Mouse (Mus musculus) erythroblast, embryonic 14.5 days (primary cell): Measurements from ENCODE around the gene Tbxas1. TPM values are rescaled to one million over a fixed set of nuclear protein-coding genes. Genes with fewer than 3 reads are reported as not detected.

Experiments
- H3K27me3 ChIP-seq: 2 replicates; pipeline ENCODE4 v1.6.1; 2012; ENCODE audit warnings: inconsistent platforms; ENCODE audit not compliant: control insufficient read depth
- H3K36me3 ChIP-seq: 2 replicates; pipeline ENCODE4 v1.6.1; 2012; ENCODE audit warnings: mild to moderate bottlenecking, inconsistent platforms; ENCODE audit not compliant: control insufficient read depth
- H3K4me1 ChIP-seq: 2 replicates; pipeline ENCODE4 v1.6.1; 2012; ENCODE audit warnings: inconsistent platforms; ENCODE audit not compliant: control insufficient read depth
- H3K4me3 ChIP-seq: replicated peaks from 2 replicates; pipeline ENCODE3; 2012; ENCODE audit warnings: moderate library complexity, mild to moderate bottlenecking, inconsistent platforms
- H3K9me3 ChIP-seq: 2 replicates; pipeline ENCODE4 v1.6.1; 2012; ENCODE audit warnings: low read length, inconsistent platforms, mixed read lengths; ENCODE audit not compliant: control insufficient read depth
- GATA1 ChIP-seq: IDR thresholded peaks from 2 replicates; pipeline ENCODE4 v1.6.1; 2012; ENCODE audit warnings: low read length, inconsistent platforms, mixed read lengths
- TAL1 ChIP-seq: IDR thresholded peaks from 3 replicates; pipeline ENCODE4 v1.6.1; 2012; ENCODE audit warnings: low read length, inconsistent platforms, mixed read lengths
- polyA plus RNA-seq: library from polyadenylated mRNA; stranded (reverse); fragments of >175 nt; gene quantifications from 2 replicates; pipeline ENCODE4 v1.2.3, GENCODE M21; 2012

The Tbxas1 gene
- polyA plus RNA-seq, 1 experiment = 0.19 TPM

GRCm38 (mm10) chr6:38838061-38838460 is 37.1 kb upstream of the Tbxas1 start:
- Histone ChIP-seq H3K27me3 (no peaks in the 10 kb centered on the region), H3K4me3 (no peak overlapping the region), H3K36me3 (peaks cover 92% of the 10 kb centered on the region), H3K4me1 (peaks cover 92% of the 10 kb centered on the region), H3K9me3 (no peaks in the 10 kb centered on the region)
- no peak for TF ChIP-seq TAL1
- no peak for TF ChIP-seq GATA1

DNA sequence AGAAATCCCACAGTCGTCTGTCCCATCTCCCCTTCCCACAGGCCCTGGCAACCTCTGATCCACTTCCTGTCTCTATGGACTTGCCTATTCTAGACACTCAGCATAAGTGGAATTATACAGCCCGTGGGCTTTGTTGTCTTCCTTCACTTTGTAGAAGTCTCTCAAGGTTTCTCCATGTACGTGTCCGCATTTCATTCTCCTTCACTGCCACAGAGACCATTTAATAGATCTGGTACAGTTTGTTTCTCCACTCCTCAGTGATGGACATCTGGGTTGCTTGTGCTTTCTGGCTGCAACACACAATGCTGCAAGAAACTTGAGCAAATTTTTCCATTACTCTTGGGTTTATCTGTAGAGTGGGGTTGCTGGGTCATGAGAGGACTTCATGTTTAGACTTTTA is 35.3 kb upstream of the Tbxas1 start:
- H3K4me3 ChIP-seq = no peak overlapping the region
- H3K9me3 ChIP-seq = no peaks in the 10 kb centered on the region
- peaks cover 84% of the 10 kb centered on the region for H3K4me1 ChIP-seq
- H3K27me3 ChIP-seq = no peaks in the 10 kb centered on the region
- H3K36me3 ChIP-seq = peaks cover 94% of the 10 kb centered on the region
- TF ChIP-seq TAL1 = no peak
- TF ChIP-seq GATA1 = no peak

GRCm38 (mm10) chr6:38840380-38840779 is 34.8 kb upstream of the Tbxas1 start:
- TF ChIP-seq GATA1 (no peak), TAL1 (no peak)
- H3K4me3 ChIP-seq = no peak overlapping the region
- peaks cover 94% of the 10 kb centered on the region for H3K36me3 ChIP-seq
- no peaks in the 10 kb centered on the region for H3K27me3 ChIP-seq
- H3K4me1 ChIP-seq = peaks cover 84% of the 10 kb centered on the region
- no peaks in the 10 kb centered on the region for H3K9me3 ChIP-seq

GRCm38 (mm10) chr6:38840780-38841179 is 34.4 kb upstream of the Tbxas1 start:
- H3K36me3 ChIP-seq = peaks cover 98% of the 10 kb centered on the region
- no peaks in the 10 kb centered on the region for H3K27me3 ChIP-seq
- H3K4me1 ChIP-seq = peaks cover 84% of the 10 kb centered on the region
- H3K9me3 ChIP-seq = no peaks in the 10 kb centered on the region
- no peak for TF ChIP-seq GATA1
- TF ChIP-seq TAL1 = no peak
- H3K4me3 ChIP-seq = no peak overlapping the region

DNA sequence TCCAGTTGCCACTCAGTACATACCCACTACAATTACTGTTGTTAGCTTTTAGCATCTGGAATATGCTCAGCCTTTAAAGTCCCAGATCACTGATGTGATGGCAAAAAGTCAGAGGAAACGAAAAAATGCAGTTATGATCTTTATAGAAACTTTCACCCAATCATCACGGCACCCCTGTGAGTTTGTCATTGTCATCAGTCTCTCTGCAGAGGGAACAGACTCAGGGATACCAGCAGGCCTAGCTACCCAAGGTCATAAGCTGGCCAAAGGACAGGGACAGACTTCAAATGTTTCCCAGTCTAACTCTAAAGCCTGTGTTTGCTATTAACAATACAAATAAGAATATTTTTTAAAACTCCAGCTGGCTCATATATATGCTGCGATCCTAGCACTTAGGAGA is 33.7 kb upstream of the Tbxas1 start:
- Histone ChIP-seq H3K27me3 (no peaks in the 10 kb centered on the region), H3K36me3 (peaks cover 99% of the 10 kb centered on the region)
- TF ChIP-seq GATA1 = no peak
- no peak for TF ChIP-seq TAL1

DNA sequence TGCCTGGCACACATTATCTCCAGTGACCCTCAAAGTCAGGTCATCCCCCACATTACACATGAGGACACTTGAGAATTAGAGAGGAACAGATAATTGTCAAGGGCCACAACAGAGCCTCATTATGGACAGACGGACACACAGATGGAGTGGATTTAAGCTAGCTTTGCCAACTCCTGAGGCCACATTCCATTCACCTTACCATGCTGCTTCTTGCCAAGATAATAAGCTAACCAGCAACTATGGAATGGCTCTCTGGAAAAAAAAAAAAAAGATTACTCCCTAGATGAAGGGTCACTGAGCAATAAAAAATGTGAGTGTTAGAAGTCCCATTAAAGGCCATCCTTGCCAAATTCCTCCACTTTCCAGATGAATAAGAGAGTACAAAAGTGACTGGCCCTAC is 30.1 kb upstream of the Tbxas1 start:
- Histone ChIP-seq H3K4me3 (no peak overlapping the region), H3K36me3 (peaks cover 99% of the 10 kb centered on the region), H3K27me3 (no peaks in the 10 kb centered on the region), H3K9me3 (no peaks in the 10 kb centered on the region), H3K4me1 (peaks cover 87% of the 10 kb centered on the region)
- no peak for TF ChIP-seq GATA1
- no peak for TF ChIP-seq TAL1

More for the DNA sequence above, 33.7 kb upstream of the Tbxas1 start:
- Histone ChIP-seq H3K4me3 (no peak overlapping the region), H3K4me1 (peaks cover 85% of the 10 kb centered on the region), H3K9me3 (no peaks in the 10 kb centered on the region)

- H3K4me1 ChIP-seq = peaks cover 86% of the 10 kb centered on the region
These were observed 29.3 kb upstream of the Tbxas1 start for GRCm38 (mm10) chr6:38845876-38846275.

DNA sequence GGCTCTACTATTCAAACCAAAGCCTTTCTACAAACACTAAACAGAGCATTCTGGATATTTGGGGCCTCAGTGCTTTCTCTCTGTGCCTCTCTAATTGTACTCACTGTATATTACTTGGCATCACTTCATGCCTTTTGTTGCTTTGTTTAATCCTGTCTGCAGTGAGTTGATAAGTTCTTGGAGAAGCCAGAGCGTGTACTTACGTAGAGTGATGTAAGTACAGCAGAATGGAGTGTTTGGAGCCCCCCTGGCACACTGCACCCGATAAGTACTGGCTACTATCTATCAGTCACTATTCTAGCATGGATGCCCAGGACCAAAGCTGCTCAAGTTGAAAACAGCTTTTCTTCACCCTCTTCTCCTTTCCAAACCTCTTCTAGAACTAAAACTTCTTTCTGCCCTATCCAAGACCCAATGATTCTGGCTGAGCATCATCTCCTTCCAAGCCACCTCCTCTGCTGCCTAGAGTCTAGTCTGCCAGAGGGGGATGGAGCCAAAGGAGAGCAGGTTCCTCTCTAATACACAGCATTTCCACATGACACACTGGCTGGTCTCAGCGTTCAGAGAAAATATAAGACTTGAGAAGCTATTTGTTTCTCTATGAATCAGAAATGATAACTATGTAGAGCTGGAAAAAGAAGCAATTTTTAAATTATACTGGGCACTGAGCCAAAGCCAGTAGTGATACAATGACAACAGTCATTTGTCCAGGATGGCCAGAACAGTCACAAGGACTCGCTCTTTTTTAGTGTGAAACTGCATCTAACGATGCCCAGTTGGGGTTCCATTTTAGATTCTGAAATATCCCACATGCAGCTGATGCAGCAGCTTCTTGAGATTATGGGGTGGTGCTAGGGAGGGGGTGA is 28.6 kb upstream of the Tbxas1 start:
- H3K4me1 ChIP-seq = peaks cover 85% of the 10 kb centered on the region
- no peak overlapping the region for H3K4me3 ChIP-seq
- TF ChIP-seq TAL1 = no peak
- TF ChIP-seq GATA1 = no peak
- H3K27me3 ChIP-seq = no peaks in the 10 kb centered on the region
- H3K9me3 ChIP-seq = peaks cover 2% of the 10 kb centered on the region
- H3K36me3 ChIP-seq = peaks cover 96% of the 10 kb centered on the region

More at GRCm38 (mm10) chr6:38845876-38846275, 29.3 kb upstream of the Tbxas1 start:
- no peaks in the 10 kb centered on the region for H3K27me3 ChIP-seq
- no peak overlapping the region for H3K4me3 ChIP-seq
- no peaks in the 10 kb centered on the region for H3K9me3 ChIP-seq
- no peak for TF ChIP-seq TAL1
- no peak for TF ChIP-seq GATA1
- H3K36me3 ChIP-seq = peaks cover 97% of the 10 kb centered on the region

GRCm38 (mm10) chr6:38847447-38847846 is 27.8 kb upstream of the Tbxas1 start:
- Histone ChIP-seq H3K36me3 (peaks cover 96% of the 10 kb centered on the region), H3K4me3 (no peak overlapping the region), H3K27me3 (no peaks in the 10 kb centered on the region), H3K4me1 (peaks cover 89% of the 10 kb centered on the region), H3K9me3 (peaks cover 2% of the 10 kb centered on the region)
- TF ChIP-seq TAL1 = no peak
- TF ChIP-seq GATA1 = no peak
